Mouse (Mus musculus): ENCODE data around the gene Ogfod3.

Gene Ogfod3

DNA sequence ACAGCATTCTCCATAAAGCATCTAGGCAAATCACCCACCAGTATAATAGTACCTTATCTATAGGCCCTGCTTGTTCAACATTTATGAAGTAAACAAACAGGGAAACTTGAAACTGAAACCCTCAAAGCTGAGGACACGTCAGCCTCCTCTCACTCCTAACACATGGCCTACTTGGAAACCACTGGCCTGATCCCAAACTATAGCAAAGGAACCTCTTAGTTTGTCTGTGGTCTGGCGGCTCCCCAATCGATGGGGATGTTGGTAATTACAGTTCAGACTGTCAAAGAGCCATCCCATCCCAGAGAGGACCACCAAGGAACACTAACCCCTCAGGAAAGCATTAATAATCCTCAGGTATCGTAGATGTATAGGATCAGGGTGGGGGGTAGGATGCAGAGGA lies 4.7 kb downstream of the Ogfod3 start:
- DNase-seq (ENCODE audit: low read depth), result no peak

DNA sequence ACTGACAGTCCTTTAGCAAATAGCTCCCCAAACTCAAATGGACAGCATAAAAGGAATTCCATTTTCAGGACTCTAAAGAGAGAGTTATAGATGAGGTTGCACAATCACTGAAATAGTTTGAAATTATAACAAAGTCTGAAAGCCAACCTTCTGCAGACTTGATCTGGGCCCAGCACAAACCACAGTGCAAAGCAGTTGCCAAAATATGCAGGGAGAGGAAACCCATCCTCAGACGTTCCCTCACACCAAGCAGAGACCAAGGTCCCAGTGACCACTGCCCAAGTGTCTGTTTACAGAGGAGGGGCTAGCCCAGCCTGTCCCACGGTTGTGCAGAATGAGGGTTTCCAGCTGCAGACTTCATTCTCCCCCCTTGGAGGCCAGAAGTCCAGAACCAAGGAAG lies 5.9 kb downstream of the Ogfod3 start:
- no peak for DNase-seq (ENCODE audit: low read depth)

DNA sequence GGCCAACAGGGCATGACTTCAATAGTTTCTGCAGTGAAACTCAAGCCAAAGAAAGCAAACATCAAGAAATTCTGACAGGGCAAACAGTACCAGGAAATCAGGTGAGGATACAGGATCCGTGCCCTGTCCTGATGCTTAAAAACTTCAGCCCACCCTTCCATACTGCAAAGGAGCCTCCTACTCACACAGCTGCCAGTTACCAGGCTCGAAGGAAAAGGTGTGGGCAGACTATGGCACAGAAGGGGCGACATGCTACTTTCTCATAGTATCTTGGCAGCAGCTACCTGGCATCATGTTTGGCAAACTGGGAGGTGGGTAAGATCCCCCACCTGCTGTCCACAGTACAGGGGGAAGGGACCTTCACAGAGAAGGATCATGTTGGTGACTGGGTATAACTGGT lies 11.1 kb downstream of the Ogfod3 start:
- no peak for DNase-seq (ENCODE audit: low read depth)

DNA sequence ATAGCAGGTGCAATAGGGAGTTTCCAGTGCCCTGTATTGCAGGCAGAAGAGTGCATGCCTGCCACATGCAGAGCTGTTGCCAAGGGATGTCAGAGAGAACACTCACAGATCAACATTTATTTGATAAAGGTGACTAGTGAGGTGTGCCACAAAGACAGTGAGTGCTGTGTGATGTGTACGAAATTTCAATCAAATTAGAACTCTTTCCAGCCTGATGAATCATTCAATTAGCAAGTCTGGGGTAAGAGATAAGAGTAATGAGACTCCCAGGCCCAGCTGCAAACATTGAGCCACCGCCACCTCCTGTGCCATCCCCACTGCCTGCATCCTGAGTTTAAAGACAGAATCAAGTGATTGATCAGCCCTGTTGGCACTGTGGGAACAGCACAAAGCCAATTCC lies 11.8 kb downstream of the Ogfod3 start:
- DNase-seq (ENCODE audit: low read depth), result no peak

DNA sequence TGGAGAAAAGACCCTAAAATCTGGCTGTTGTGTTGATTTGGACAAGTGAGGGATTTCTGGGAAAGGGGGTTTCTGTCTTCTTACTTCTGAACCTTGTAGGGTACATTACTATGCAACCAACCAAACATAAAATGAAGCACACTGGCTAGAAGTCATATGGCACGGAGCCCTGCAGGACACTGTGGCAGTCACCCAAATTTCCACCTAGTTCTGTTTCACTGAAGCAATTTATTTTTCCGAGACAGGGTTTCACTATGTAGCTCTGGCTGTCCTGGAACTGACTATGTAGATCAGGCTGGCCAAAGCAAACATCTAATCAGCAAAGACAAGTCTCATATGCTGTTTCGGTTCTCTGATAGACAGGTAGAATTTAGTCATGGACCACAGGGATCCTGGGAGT lies 14.8 kb downstream of the Ogfod3 start:
- no peak for DNase-seq (ENCODE audit: low read depth)

DNA sequence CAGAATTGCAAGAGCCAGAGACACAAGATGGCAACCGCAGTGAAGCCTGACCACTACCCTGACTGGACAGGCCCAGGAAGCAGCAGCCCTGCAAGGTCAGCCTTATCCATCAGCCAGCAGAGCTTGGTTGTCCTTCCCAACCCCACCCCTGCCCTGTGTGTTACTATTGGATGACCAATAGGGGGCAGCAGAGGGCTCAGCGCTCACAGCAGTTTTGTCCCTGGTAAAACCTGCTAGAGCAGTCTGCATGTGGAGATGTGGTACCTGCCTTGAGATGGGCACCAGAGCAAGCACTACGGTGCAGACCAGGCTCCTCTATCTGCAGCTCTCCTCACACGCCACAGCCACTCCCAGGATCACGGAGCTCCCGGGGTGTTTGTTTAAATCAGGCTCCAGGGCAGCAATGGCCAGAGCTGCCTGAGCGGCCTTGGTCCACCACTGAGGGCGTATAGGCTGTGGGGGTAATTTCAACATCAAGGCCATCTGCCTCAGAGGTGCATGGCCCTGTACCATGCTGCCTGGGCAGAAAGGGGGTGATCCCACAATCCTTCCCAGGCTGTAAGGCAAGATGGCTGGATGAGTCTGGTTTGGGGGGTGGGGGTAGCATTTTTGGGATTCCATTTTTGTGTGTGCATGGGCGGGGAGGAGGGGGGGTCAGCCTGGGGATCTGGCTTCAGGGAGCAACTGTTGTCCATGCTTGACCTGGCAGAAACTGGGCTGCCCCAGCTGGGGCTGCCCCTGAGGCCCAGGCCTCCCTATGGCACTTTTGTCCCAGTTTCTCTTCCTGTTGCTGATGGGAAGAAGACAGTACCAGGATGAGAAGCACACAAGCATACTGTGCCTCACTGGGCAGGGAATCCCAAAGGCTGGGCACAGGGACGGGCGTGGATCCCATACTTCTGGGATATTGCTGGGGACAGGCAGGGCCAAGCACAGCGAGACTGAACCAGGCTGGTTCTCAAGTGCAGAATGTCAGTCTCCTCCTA lies 27.9 kb downstream of the Ogfod3 start:
- DNase-seq (ENCODE audit: low read depth), result peak; percentile 40

DNA sequence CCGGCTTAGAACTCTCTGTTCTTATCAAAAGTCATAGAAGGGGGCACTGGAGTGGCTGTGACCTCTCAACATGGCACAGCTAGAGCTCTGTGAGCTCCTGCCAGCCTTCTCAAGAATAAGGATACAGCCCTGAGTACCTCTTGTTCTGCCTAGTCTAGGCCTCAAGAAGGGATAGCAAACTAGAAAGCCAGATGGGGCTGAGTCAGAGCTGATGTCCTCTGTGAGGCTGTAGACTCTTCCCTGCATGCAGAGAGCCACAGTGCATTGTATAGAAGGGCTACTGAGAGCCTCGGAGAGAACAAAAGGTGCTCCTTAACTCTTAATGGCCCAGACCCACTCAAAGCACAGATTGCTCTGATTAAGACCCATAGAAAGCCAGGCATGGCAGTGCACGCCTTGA lies 30.3 kb downstream of the Ogfod3 start:
- DNase-seq (ENCODE audit: low read depth), result no peak

DNA sequence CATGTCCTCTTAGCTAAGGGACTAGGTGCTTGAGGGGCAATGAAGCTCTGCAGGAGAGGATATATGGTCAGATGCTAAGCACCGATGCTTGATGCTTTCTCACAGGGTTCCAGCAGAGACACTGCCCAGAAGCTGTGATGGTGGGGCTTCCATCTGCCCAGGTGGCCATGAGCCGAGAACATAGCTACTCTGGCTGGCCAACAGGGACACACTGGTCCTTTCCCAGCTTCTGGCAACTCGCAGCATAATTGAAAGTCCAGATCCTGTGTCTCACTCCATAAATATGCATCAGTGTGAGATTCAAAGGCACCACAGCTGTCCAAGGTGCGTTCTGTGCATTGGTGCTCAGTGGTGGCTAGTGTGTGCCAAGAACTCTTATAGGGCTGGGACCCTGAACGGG lies 31.3 kb downstream of the Ogfod3 start:
- DNase-seq (ENCODE audit: low read depth), result no peak

DNA sequence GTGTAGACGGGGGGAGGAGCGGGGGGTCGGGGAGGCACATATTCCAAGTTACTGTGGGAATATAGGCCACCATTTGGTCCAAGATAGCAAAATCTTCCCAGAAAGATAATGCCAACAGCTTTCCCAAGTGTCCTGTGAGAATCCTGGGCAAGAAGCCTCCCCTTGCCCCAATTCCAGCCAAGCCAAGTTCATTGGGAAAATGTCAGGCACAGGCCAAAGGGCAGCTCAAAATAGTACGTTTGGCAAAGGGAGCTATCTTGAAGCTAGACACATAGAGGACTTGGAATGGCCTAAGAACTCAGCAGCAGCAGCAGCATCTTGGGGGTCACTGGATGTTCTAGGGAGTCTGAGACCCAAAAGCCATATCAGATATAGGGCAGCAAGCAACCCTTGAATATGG lies 40.8 kb downstream of the Ogfod3 start:
- no peak for DNase-seq (ENCODE audit: low read depth)

DNA sequence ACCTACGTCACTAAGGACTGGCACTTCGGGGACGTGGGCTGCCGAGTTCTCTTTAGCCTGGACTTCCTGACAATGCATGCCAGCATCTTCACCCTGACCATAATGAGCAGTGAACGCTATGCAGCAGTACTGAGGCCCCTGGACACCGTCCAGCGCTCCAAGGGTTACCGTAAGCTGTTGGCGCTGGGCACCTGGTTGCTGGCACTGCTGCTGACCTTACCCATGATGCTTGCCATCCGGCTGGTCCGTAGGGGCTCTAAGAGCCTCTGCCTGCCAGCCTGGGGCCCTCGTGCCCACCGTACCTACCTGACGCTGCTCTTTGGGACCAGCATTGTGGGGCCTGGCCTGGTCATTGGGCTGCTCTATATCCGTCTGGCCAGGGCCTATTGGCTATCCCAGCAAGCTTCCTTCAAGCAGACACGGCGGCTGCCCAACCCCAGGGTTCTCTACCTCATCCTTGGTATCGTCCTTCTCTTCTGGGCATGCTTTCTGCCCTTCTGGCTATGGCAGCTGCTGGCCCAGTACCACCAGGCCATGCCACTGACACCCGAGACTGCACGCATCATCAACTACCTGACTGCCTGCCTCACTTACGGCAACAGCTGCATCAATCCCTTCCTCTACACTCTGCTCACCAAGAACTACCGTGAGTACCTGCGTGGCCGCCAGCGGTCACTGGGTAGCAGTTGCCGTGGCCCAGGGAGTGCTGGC lies 43.7 kb downstream of the Ogfod3 start:
- DNase-seq (ENCODE audit: low read depth), result no peak

DNA sequence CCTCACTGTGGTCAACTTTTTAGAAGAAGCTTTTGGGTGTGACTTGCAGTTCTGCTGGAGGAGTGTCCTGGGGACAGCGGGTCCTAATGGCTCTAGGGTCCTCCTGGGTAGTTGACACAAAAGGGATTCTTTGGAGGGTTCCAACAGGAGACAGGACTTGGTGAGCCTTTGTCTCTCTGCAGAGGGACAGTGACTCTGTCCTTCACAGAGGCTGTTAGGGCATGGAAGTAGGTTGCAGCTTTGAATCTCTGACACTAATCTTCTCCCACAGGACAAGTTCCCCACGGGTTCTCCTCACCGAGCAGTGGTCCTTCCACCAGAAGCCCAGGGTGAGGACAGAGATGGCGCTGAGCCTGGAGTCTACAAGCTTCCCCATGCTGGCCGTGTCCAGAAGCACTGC lies 44.5 kb downstream of the Ogfod3 start, which contains the start of gene Uts2r:
TSS of gene Uts2r (plus strand) at position 301 of the 400 bp plus-strand sequence.
- DNase-seq (ENCODE audit: low read depth), result no peak

DNA sequence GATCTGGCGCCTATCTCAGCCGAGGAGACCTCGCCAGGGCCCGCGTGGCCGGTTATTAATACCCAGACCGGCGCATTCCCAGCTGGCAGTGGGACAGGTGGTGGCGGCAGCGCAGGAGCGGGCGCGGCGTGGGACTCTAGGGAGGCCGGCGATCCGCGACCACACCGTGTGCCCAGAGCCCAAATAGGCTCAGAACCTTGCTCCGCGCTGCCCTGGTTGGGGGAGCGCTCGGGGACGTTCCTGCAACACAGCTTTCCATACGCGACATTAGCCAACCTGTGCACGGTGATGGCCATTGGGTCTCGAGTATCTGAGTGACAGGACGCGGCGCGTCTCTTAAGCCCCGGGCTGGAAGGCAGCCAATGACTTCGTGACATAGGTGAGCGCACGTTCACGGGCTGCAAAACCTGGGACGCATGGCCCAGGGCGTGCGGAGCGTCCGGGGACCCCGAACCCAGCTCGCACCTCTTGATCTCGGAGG lies 48.1 kb downstream of the Ogfod3 start:
- no peak for DNase-seq (ENCODE audit: low read depth)

DNA sequence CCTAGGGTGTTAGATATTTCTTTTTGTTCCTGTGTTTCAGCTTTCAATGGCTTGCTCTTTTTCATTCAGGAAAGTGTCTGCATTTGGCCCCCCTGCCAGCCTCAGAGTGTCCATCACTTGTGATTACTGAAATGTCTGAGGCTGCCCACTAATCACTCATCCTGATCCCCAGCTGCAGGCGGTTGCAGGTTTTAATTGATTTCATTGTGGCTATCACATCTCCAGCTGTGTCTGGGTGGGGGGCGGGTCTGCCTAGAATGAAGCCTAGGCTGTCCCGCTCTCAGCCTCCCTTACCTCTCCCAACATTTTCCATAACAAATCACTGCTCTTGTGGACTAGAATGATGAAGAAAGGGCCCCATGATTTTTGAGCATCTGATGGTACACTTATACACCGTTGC lies 50.3 kb downstream of the Ogfod3 start:
- no peak for DNase-seq (ENCODE audit: low read depth)

DNA sequence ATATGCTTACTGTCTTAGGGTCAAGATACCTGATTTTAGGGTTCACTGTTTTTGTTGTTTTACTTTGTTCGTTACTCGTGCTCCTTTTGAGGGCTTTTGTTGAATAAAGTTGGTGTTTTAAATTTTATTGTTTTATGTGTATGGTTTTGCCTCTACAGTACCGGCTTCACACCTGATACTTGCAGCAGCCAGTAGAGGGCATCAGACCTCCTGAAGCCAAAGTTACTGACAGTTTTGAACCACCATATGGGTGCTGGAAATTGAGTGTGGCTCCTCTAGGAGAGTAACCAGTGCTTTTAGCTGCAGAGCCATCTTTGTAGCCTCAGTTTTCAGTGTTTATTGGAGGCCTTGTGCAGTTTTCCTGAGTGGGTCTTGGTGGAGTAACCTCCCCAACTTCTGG lies 56.3 kb downstream of the Ogfod3 start:
- DNase-seq (ENCODE audit: low read depth), result no peak

DNA sequence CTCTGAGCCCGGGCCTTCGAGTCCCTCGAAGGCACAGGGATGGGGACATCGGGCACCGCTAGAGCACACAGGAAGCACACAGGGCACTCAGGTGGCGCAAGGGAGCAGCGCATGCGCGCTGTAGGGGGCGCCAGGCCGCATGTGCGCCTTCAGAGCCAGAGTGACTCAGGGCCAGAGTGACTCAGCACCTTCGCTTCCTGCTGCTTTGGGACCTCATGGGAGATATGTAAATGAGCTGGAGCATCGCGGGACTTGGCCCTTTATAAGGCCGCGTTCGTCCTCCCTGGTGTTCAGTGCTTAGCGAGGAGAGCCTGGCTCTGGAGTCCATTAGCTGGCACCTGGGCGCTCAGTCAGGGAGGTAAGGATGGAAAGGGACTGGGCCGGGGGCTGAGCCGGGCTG lies 58.6 kb downstream of the Ogfod3 start, which contains the start of gene Tex19.1:
TSS of gene Tex19.1 (plus strand) at position 279 of the 400 bp plus-strand sequence.
- no peak for DNase-seq (ENCODE audit: low read depth)

DNA sequence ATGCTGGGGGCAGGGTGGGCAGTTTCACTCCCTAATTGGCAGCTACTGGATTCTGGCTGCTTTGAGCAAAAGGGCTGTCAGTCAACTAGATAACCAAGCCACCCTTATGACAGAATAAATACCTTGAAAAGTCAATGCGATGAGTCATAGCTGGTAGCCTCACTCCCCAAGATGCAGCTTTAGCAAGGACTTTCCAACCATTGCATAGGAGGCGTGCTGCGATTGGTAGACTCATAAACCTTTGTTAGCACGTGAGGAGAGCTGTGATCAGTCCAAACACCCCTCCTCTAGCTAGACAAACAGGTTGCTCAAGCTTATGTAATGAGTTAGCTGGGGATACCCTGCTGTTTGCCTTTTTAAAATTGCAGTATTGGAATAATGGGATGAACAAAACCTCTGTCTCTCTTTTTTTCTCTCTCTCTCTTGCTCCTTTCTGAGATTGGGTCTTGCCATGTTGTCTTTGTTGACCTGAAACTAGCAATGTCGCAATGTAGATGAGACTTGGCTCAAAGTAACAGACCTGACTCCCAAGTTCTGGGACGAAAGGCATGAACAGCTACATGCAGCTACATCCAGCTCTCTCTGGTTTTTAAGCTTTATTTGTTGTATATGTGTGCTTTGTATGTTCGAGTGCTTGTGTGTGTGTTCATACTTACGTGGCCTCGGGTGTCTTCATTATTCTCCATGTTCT lies 61.0 kb downstream of the Ogfod3 start:
- no peak for DNase-seq (ENCODE audit: low read depth)

DNA sequence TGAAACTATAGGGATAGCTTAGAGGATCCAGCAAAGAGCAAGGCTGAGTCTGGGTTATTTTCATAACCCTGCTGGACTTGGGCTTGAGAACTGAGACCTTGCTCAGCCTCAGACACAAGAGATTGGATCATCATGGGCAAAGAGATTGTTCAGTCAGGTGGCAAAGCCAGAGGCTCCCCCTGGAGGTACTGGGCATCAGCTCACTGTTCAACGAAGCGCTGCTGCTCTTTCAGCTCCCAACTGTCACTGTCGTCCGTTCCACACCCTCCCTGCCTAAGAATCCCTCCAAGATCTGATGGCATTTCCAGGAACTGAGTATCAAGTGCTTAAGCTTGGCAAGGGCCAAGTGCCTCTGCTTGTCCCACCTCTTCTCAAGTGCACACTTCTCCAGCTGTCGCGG lies 65.8 kb downstream of the Ogfod3 start:
- DNase-seq (ENCODE audit: low read depth), result no peak

DNA sequence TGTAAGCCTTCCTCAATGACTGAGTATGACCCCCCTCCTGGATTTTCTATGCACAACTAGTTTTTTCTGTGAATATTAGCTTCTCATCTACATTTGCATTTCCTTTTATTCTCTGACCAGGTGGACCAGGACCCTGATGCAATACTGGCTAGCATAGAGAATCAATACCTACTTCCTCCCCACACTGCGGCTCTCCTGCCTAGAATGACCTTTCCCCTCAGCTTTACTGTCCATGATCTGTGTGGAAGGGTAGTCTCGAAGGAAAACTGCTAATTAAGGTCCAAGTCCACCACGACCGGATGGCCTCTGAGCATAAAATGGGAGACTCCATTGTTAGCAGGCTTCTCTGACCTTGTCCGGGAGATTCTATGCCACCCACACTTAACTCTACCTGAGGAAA lies 66.8 kb downstream of the Ogfod3 start:
- no peak for DNase-seq (ENCODE audit: low read depth)

DNA sequence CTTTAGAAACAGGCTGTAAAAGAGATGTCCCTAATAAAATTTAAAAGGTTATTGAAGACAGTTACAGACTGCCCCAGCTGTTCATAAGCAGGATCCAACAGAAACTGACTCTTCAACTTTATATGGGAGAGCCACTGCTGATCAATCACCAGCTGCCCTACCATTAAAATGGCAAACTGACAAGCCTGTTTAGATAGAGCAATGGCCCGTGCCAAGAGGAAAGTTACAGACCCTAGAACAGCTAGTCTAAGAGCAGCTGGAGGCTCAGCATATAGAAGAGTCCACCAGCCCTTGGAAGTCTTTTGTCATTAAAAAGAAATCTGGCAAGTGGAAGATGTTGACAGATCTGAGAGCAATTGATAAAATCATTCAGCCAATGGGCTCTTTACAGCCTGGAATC lies 69.9 kb downstream of the Ogfod3 start:
- no peak for DNase-seq (ENCODE audit: low read depth)

DNA sequence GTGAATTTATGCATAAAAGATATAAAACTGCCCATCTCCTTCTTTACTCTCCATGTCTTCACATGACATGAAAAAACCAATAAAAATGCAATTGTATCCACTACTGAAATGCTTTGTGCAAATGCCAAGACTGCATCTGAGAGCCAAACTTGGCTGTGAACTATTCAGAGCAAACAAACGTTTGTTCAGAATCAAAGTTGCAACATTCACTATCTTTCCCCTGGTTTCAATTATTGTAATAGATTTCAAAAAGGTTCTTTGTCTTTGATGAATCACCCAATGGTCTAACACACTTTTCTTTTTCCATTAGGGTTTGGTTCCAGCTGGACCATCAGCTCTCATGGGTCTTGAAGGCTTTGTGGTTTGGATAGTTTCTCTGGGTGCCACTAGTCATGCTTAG lies 74.9 kb downstream of the Ogfod3 start:
- no peak for DNase-seq (ENCODE audit: low read depth)
